Mouse (Mus musculus) common myeloid progenitor, adult 5-6 weeks (primary cell): ENCODE data around the gene Plscr1. TPM values are rescaled to one million over a fixed set of nuclear protein-coding genes. Genes with fewer than 3 reads are reported as not detected.

ENCODE experiments used
- ATAC-seq: replicated peaks from 2 replicates; pipeline ENCODE4 v1.8.0; 2016; ENCODE audit warnings: low read depth, mild to moderate bottlenecking, moderate TSS enrichment, inconsistent platforms; ENCODE audit not compliant: poor library complexity, severe bottlenecking
- total RNA-seq: library from RNA; stranded (forward); fragments of 200-1000, 187-1606 nt; gene quantifications from 2 replicates; pipeline ENCODE4 v1.2.3, GENCODE M21; 2017

The Plscr1 gene
- total RNA-seq, 1 experiment from 2014 or later, result 68.7 TPM

GRCm38 (mm10) chr9:92252718-92253117, 3.2 kb downstream of the Plscr1 start:
- ATAC-seq, result no peak

- ATAC-seq, result no peak
These were observed 4.2 kb downstream of the Plscr1 start for GRCm38 (mm10) chr9:92253585-92254321.

- ATAC-seq, result no peak
These were observed 11.1 kb downstream of the Plscr1 start for GRCm38 (mm10) chr9:92260481-92261159.

GRCm38 (mm10) chr9:92265719-92266118, 16.2 kb downstream of the Plscr1 start:
- peak; percentile 40 for ATAC-seq

- no peak for ATAC-seq
These were observed 17.1 kb downstream of the Plscr1 start for GRCm38 (mm10) chr9:92266558-92267171.

- ATAC-seq, result no peak
These were observed 18.2 kb downstream of the Plscr1 start for GRCm38 (mm10) chr9:92267732-92268131.

- ATAC-seq, result peak; percentile 53
These were observed 20.4 kb downstream of the Plscr1 start for GRCm38 (mm10) chr9:92269829-92270404.

- no peak for ATAC-seq
These were observed 21.4 kb downstream of the Plscr1 start for GRCm38 (mm10) chr9:92270927-92271326.

GRCm38 (mm10) chr9:92272650-92273049, 23.1 kb downstream of the Plscr1 start:
- no peak for ATAC-seq

- no peak for ATAC-seq
These were observed 23.7 kb downstream of the Plscr1 start for GRCm38 (mm10) chr9:92273271-92273670.

- peak; percentile 88 for ATAC-seq
These were observed 24.6 kb downstream of the Plscr1 start for GRCm38 (mm10) chr9:92273956-92274762.

GRCm38 (mm10) chr9:92275486-92276207, 26.1 kb downstream of the Plscr1 start, which contains the start of gene Plscr2:
Gene Plscr2 (plus strand): TSS chr9:92275602.
- ATAC-seq, result no peak

GRCm38 (mm10) chr9:92276360-92276759, 26.8 kb downstream of the Plscr1 start:
- ATAC-seq, result no peak; the same call in 1 of the 2 replicates

GRCm38 (mm10) chr9:92280048-92280447, 30.5 kb downstream of the Plscr1 start:
- peak; percentile 45 for ATAC-seq

GRCm38 (mm10) chr9:92282563-92283171, 33.1 kb downstream of the Plscr1 start:
- peak; percentile 52 for ATAC-seq

- ATAC-seq, result peak; percentile 98
These were observed 40.1 kb downstream of the Plscr1 start for GRCm38 (mm10) chr9:92289675-92290074.

GRCm38 (mm10) chr9:92292169-92292568, 42.6 kb downstream of the Plscr1 start:
- ATAC-seq, result no peak

GRCm38 (mm10) chr9:92292922-92293321, 43.4 kb downstream of the Plscr1 start:
- ATAC-seq, result no peak
